ENCODE assay signal across 9 mouse cellular contexts in genomic region chr11:90317482-90317881, GRCm38 (mm10).
DNase-seq lines count a peak whose midpoint lies in the region.
"Had no signal": no experiment of that assay in that cellular context is flagged by ENCODE, and none has a peak within 500 bp of the region (broad histone marks: within the 10 kb centered on the region; RNA-seq: fewer than 3 reads in every experiment).

No protein-coding gene starts in this region.

- no peak overlapping the region for H3K27ac ChIP-seq in embryonic facial prominence, embryonic 10.5 days (replicated peaks)
- H3K27ac ChIP-seq: limb, embryonic 12.5 days had no signal

- no peaks in the 10 kb centered on the region for H3K27me3 ChIP-seq in embryonic facial prominence, embryonic 10.5 days (replicated peaks; ENCODE audit: low read depth, poor library complexity, severe bottlenecking)
- H3K27me3 ChIP-seq: limb, embryonic 12.5 days had no signal

- 30% methylated on average over 4 of the region's 4 CpGs for WGBS in embryonic facial prominence, embryonic 10.5 days
- 10% methylated on average over 4 of the region's 4 CpGs for WGBS in large intestine, adult 2 months

- H3K4me1 ChIP-seq in embryonic facial prominence, embryonic 10.5 days: no peaks in the 10 kb centered on the region
- H3K4me1 ChIP-seq: limb, embryonic 12.5 days had no signal

- H3K9me3 ChIP-seq in embryonic facial prominence, embryonic 10.5 days: no peaks in the 10 kb centered on the region
- H3K9me3 ChIP-seq: limb, embryonic 12.5 days had no signal

- no peak overlapping the region for H3K4me3 ChIP-seq in embryonic facial prominence, embryonic 10.5 days
- H3K4me3 ChIP-seq: limb, embryonic 12.5 days had no signal

- H3K36me3 ChIP-seq in embryonic facial prominence, embryonic 10.5 days (replicated peaks): no peaks in the 10 kb centered on the region
- H3K36me3 ChIP-seq: limb, embryonic 12.5 days had no signal

- DNase-seq in heart, adult 8-10 months (ENCODE audit: low spot score): peak; percentile 59
- no peak for DNase-seq in heart, adult 11 months
- peak; percentile 23 to 27 for DNase-seq in B cell, adult 2 months
- peak; percentile 68 for DNase-seq in adrenal gland, postnatal 14 days
- peak; percentile 51 for DNase-seq in embryonic facial prominence, embryonic 10.5 days (ENCODE audit: low spot score)
- DNase-seq in large intestine, adult 2 months (ENCODE audit: low read depth, low spot score): peak; percentile 14
- peak; percentile 65 for DNase-seq in lung, postnatal 14 days
- DNase-seq in thymus, postnatal 14 days: peak; percentile 50
